In genomic region chr13:34504879-34505278, GRCm38 (mm10) we compare ENCODE assay signal across 27 mouse cellular contexts.
"Had no signal": no experiment of that assay in that cellular context is flagged by ENCODE, and none has a peak within 500 bp of the region (broad histone marks: within the 10 kb centered on the region; RNA-seq: fewer than 3 reads in every experiment).

No protein-coding gene starts in this region.

- H3K9me3 ChIP-seq: heart, embryonic 15.5 days; hindbrain, embryonic 12.5 days; intestine, embryonic 15.5 days; kidney, embryonic 15.5 days; limb, embryonic 13.5 days; limb, embryonic 15.5 days; liver, embryonic 12.5 days had no signal

- ATAC-seq: hindbrain, embryonic 16.5 days; inflammation-experienced regulatory T-cells, adult 6 months; intestine, embryonic 15.5 days; intestine, postnatal 0 days; liver, embryonic 12.5 days had no signal

- H3K4me3 ChIP-seq: heart, adult 2 months; heart, embryonic 13.5 days; heart, embryonic 15.5 days; hindbrain, embryonic 12.5 days; intestine, embryonic 15.5 days; kidney, embryonic 15.5 days; limb, embryonic 13.5 days; limb, embryonic 15.5 days; liver, embryonic 12.5 days had no signal

- H3K4me1 ChIP-seq: heart, embryonic 13.5 days; heart, embryonic 15.5 days; hindbrain, embryonic 12.5 days; intestine, embryonic 15.5 days; kidney, embryonic 15.5 days; limb, embryonic 13.5 days; limb, embryonic 15.5 days; liver, embryonic 12.5 days had no signal

- H3K27ac ChIP-seq: heart, adult 2 months; heart, embryonic 13.5 days; heart, embryonic 15.5 days; hindbrain, embryonic 12.5 days; hindbrain, embryonic 14.5 days; intestine, embryonic 15.5 days; kidney, embryonic 15.5 days; kidney, postnatal 0 days; limb, embryonic 13.5 days; limb, embryonic 15.5 days; liver, embryonic 12.5 days; liver, embryonic 14.5 days had no signal

- H3K36me3 ChIP-seq: heart, embryonic 13.5 days; heart, embryonic 15.5 days; hindbrain, embryonic 12.5 days; intestine, embryonic 15.5 days; kidney, embryonic 15.5 days; limb, embryonic 13.5 days; limb, embryonic 15.5 days; liver, embryonic 12.5 days had no signal

- H3K27me3 ChIP-seq: heart, embryonic 13.5 days; heart, embryonic 15.5 days; hindbrain, embryonic 12.5 days; intestine, embryonic 15.5 days; kidney, embryonic 15.5 days; limb, embryonic 13.5 days; limb, embryonic 15.5 days; liver, embryonic 12.5 days had no signal

- H3K9ac ChIP-seq: heart, embryonic 13.5 days; heart, embryonic 15.5 days; hindbrain, embryonic 12.5 days; hindbrain, embryonic 14.5 days; intestine, embryonic 15.5 days; kidney, embryonic 15.5 days; limb, embryonic 13.5 days; limb, embryonic 15.5 days; liver, embryonic 12.5 days; liver, embryonic 14.5 days had no signal

- H3K4me2 ChIP-seq: heart, embryonic 11.5 days; heart, embryonic 13.5 days; heart, embryonic 15.5 days; hindbrain, embryonic 12.5 days; hindbrain, embryonic 14.5 days; intestine, embryonic 15.5 days; kidney, embryonic 15.5 days; limb, embryonic 13.5 days; limb, embryonic 15.5 days; liver, embryonic 12.5 days had no signal

- DNase-seq: gastrocnemius, postnatal 14 days; gastrocnemius, postnatal 36 days; heart, adult 2 months; heart, postnatal 14 days; heart, postnatal 36 days; kidney, adult 18-20 months; kidney, adult 8-10 months; kidney, postnatal 14 days; kidney, postnatal 36 days; layer of hippocampus, adult 9-11 months; layer of hippocampus, postnatal 36 days; left cerebral cortex, postnatal 4 days had no signal
